Mouse (Mus musculus) ovary, postnatal 36 days (tissue): ENCODE measurements at regions not wholly inside any gene's neighbourhood (a gene's known extent, or its start where the extent isn't known, plus 50 kb on each side); places are given as distances from the start of the nearest gene placed in this dataset.
"Not testable (repeated sequence)": the region's sequence is repeated elsewhere in the genome, so short reads cannot be mapped to it uniquely, and the experiment has no call there.

Experiments
- DNase-seq: peaks from one replicate; pipeline ENCODE4 v3.0.0; 2022; ENCODE audit warnings: low spot score, mixed read lengths

- no peak for DNase-seq
Observed at GRCm38 (mm10) chr1:41887556-41887955, 808.0 kb upstream of the Pou3f3 start.

- DNase-seq, result no peak
Observed at GRCm38 (mm10) chr1:41888213-41888612, 807.4 kb upstream of the Pou3f3 start.

GRCm38 (mm10) chr1:41888966-41889365 is 806.6 kb upstream of the Pou3f3 start:
- DNase-seq, result no peak

- no peak for DNase-seq
Observed at GRCm38 (mm10) chr1:41889940-41890339, 805.6 kb upstream of the Pou3f3 start.

GRCm38 (mm10) chr1:41890714-41891689 is 804.6 kb upstream of the Pou3f3 start:
- DNase-seq, result no peak

- DNase-seq, result no peak
Observed at GRCm38 (mm10) chr1:41891730-41892129, 803.8 kb upstream of the Pou3f3 start.

- no peak for DNase-seq
Observed at GRCm38 (mm10) chr1:41892376-41892775, 803.2 kb upstream of the Pou3f3 start.

GRCm38 (mm10) chr1:41897768-41898330 is 797.7 kb upstream of the Pou3f3 start:
- no peak for DNase-seq

- DNase-seq, result no peak
Observed at GRCm38 (mm10) chr1:41900370-41900769, 795.2 kb upstream of the Pou3f3 start.

GRCm38 (mm10) chr1:41905971-41906370 is 789.6 kb upstream of the Pou3f3 start:
- no peak for DNase-seq

GRCm38 (mm10) chr1:41908001-41908807 is 787.4 kb upstream of the Pou3f3 start:
- DNase-seq, result no peak

GRCm38 (mm10) chr1:41908808-41909110 is 786.8 kb upstream of the Pou3f3 start:
- no peak for DNase-seq

- DNase-seq, result no peak
Observed at GRCm38 (mm10) chr1:41909799-41910198, 785.8 kb upstream of the Pou3f3 start.

- no peak for DNase-seq
Observed at GRCm38 (mm10) chr1:41916730-41917347, 778.7 kb upstream of the Pou3f3 start.

- not testable (repeated sequence) for DNase-seq
Observed at GRCm38 (mm10) chr1:41917807-41918206, 777.8 kb upstream of the Pou3f3 start.

- DNase-seq, result no peak
Observed at GRCm38 (mm10) chr1:41918394-41919262, 776.9 kb upstream of the Pou3f3 start.

- no peak for DNase-seq
Observed at GRCm38 (mm10) chr1:41933777-41934176, 761.8 kb upstream of the Pou3f3 start.

GRCm38 (mm10) chr1:41935912-41936478 is 759.6 kb upstream of the Pou3f3 start:
- DNase-seq, result no peak

GRCm38 (mm10) chr1:41960982-41961381 is 734.6 kb upstream of the Pou3f3 start:
- no peak for DNase-seq

GRCm38 (mm10) chr1:41981545-41981944 is 714.0 kb upstream of the Pou3f3 start:
- DNase-seq, result no peak

- DNase-seq, result no peak
Observed at GRCm38 (mm10) chr1:42006235-42006634, 689.3 kb upstream of the Pou3f3 start.
